Mouse (Mus musculus) large intestine, adult 2 months (tissue): ENCODE measurements around the gene Vsx1. TPM values are rescaled to one million over a fixed set of nuclear protein-coding genes. Genes with fewer than 3 reads are reported as not detected.

Experiments
- DNase-seq: peaks from one replicate; pipeline ENCODE4 v3.0.0-alpha.2; 2012; ENCODE audit warnings: low read depth, low spot score
- WGBS: fragments of 180-500 bp; shearing (Covaris S2); methylation state at CpG from one replicate; pipeline ENCODE4 v1.1.7; 2018; 5-methylcytosine and 5-hydroxymethylcytosine counted together
- polyA plus RNA-seq: library from polyadenylated mRNA; depleted of rRNA; stranded (reverse); fragments of >200 nt; gene quantifications from 2 replicates; pipeline ENCODE4 v1.2.3, GENCODE M21; 2012; rRNA removed

The Vsx1 gene
- polyA plus RNA-seq, 1 experiment = not detected

- WGBS = 67% methylated on average over 13 of the region's 13 CpGs
These were observed 40.8 kb downstream of the Vsx1 start for GRCm38 (mm10) chr2:150648300-150648895.

GRCm38 (mm10) chr2:150647681-150648299 is 41.4 kb downstream of the Vsx1 start:
- DNase-seq = no peak
- whole genome bisulfite sequencing = 78% methylated on average over 14 of the region's 14 CpGs

More at GRCm38 (mm10) chr2:150648300-150648895, 40.8 kb downstream of the Vsx1 start:
- no peak for DNase-seq

- DNase-seq = no peak
- 72% methylated on average over 8 of the region's 8 CpGs for WGBS
These were observed 42.6 kb downstream of the Vsx1 start for GRCm38 (mm10) chr2:150646411-150647121.

GRCm38 (mm10) chr2:150645225-150645624 is 43.9 kb downstream of the Vsx1 start:
- 23% methylated on average over 4 of the region's 4 CpGs for WGBS
- DNase-seq = peak; percentile 87

GRCm38 (mm10) chr2:150643726-150644415 is 45.3 kb downstream of the Vsx1 start:
- DNase-seq = no peak
- WGBS = 87% methylated on average over 8 of the region's 8 CpGs

GRCm38 (mm10) chr2:150643166-150643565 is 46.0 kb downstream of the Vsx1 start:
- 93% methylated on average over 1 of the region's 1 CpGs for WGBS
- DNase-seq = no peak

GRCm38 (mm10) chr2:150638370-150638733 is 50.8 kb downstream of the Vsx1 start:
- no peak for DNase-seq
- 81% methylated on average over 2 of the region's 2 CpGs for WGBS

- no peak for DNase-seq
- WGBS = 90% methylated on average over 6 of the region's 6 CpGs
These were observed 51.3 kb downstream of the Vsx1 start for GRCm38 (mm10) chr2:150637702-150638369.

- 56% methylated on average over 3 of the region's 3 CpGs for WGBS
These were observed 53.2 kb downstream of the Vsx1 start for GRCm38 (mm10) chr2:150635877-150636446.

More at GRCm38 (mm10) chr2:150635877-150636446, 53.2 kb downstream of the Vsx1 start:
- no peak for DNase-seq

Other genes starting within 250 kb of the Vsx1 start
- gene Zfp442, start 237.9 kb downstream of the Vsx1 start, polyA plus RNA-seq = 0.14 and 0.22 TPM in 2 replicates
- gene Zfp345, start 204.3 kb downstream of the Vsx1 start, polyA plus RNA-seq = not detected in 2 replicates
- gene Cst7, start 118.9 kb downstream of the Vsx1 start, polyA plus RNA-seq = 5.6 and 7.1 TPM in 2 replicates
- gene Apmap, start 80.8 kb downstream of the Vsx1 start, polyA plus RNA-seq = 56.1 and 59.0 TPM in 2 replicates
- 51.6 and 67.6 TPM in 2 replicates for gene Acss1, start 20.9 kb downstream of the Vsx1 start, polyA plus RNA-seq
- gene Entpd6, start 59.7 kb upstream of the Vsx1 start, polyA plus RNA-seq = 29.5 and 34.6 TPM in 2 replicates
- 39.4 and 42.2 TPM in 2 replicates for gene Pygb, start 97.4 kb upstream of the Vsx1 start, polyA plus RNA-seq
- gene Abhd12, start 215.4 kb upstream of the Vsx1 start, polyA plus RNA-seq = 83.1 and 106 TPM in 2 replicates
- 4.3 and 5.4 TPM in 2 replicates for gene Gins1, start 216.0 kb upstream of the Vsx1 start, polyA plus RNA-seq